Mouse (Mus musculus) C2C12 (cell line): ENCODE measurements around the gene Ppm1h.

Experiments used
- CTCF ChIP-seq: IDR thresholded peaks from one replicate; pipeline ENCODE4 v1.5.1; 2011; ENCODE audit not compliant: control insufficient read depth, insufficient read depth, insufficient read length
- FOSL1 ChIP-seq: IDR thresholded peaks from one replicate; pipeline ENCODE4 v1.8.0; 2011; ENCODE audit warnings: mild to moderate bottlenecking, low read length; ENCODE audit not compliant: poor library complexity, insufficient read depth, severe bottlenecking
- MAX ChIP-seq: IDR thresholded peaks from one replicate; pipeline ENCODE4 v1.6.1; 2011; ENCODE audit warnings: mild to moderate bottlenecking, control low read depth
- USF1 ChIP-seq: IDR thresholded peaks from one replicate; pipeline ENCODE4 v1.6.1; 2011; ENCODE audit warnings: low read depth, mild to moderate bottlenecking, control low read depth, moderate library complexity

GRCm38 (mm10) chr10:122690698-122691097 is 12.1 kb downstream of the Ppm1h start:
- TF ChIP-seq USF1 = no peak
- TF ChIP-seq CTCF = no peak
- TF ChIP-seq FOSL1 = no peak
- no peak for TF ChIP-seq MAX
